Mouse (Mus musculus) cerebellum, adult 2 months (tissue): ENCODE measurements around the gene Stag3. TPM values are rescaled to one million over a fixed set of nuclear protein-coding genes. Genes with fewer than 3 reads are reported as not detected.

ENCODE experiments used
- DNase-seq, 2 experiments: peaks; one replicate each; pipeline ENCODE4 v3.0.0; 2021
- H3K27ac ChIP-seq: fragments of 200-500 bp; 2 replicates; pipeline ENCODE4 v1.5.1; 2012; ENCODE audit warnings: low read length, control low read depth, inconsistent platforms; ENCODE audit not compliant: insufficient read depth
- H3K27me3 ChIP-seq: fragments of 200-500 bp; 2 replicates; pipeline ENCODE4 v1.6.1; 2012; ENCODE audit warnings: inconsistent platforms, mild to moderate bottlenecking, low read length, moderate library complexity; ENCODE audit not compliant: control insufficient read depth, insufficient read depth
- H3K4me1 ChIP-seq: fragments of 200-500 bp; 2 replicates; pipeline ENCODE4 v1.6.1; 2011; ENCODE audit warnings: low read length; ENCODE audit not compliant: control insufficient read depth, insufficient read depth
- H3K4me3 ChIP-seq: fragments of 200-500 bp; replicated peaks from 2 replicates; pipeline ENCODE3; 2011; ENCODE audit warnings: mild to moderate bottlenecking, low read depth, low read length, control low read depth; ENCODE audit not compliant: insufficient read depth
- CTCF ChIP-seq: fragments of 200-500 bp; IDR thresholded peaks from 2 replicates; pipeline ENCODE4 v1.5.1; 2011; ENCODE audit warnings: low read depth, mild to moderate bottlenecking, control low read depth, low read length, moderate library complexity, borderline replicate concordance; ENCODE audit not compliant: insufficient read depth
- POLR2A ChIP-seq: fragments of 200-500 bp; IDR thresholded peaks from 2 replicates; pipeline ENCODE4 v1.6.1; 2011; ENCODE audit warnings: low read length, control low read depth, borderline replicate concordance; ENCODE audit not compliant: insufficient read depth
- WGBS: fragments of 180-500 bp; shearing (Covaris S2); methylation state at CpG from one replicate; pipeline ENCODE4 v1.1.7; 2018; 5-methylcytosine and 5-hydroxymethylcytosine counted together
- polyA plus RNA-seq: library from polyadenylated mRNA; depleted of rRNA; stranded (reverse); fragments of >200 nt; gene quantifications from 2 replicates; pipeline ENCODE4 v1.2.3, GENCODE M21; 2012; rRNA removed

Stag3 gene
- polyA plus RNA-seq, 1 experiment, result 2.5 TPM

DNA sequence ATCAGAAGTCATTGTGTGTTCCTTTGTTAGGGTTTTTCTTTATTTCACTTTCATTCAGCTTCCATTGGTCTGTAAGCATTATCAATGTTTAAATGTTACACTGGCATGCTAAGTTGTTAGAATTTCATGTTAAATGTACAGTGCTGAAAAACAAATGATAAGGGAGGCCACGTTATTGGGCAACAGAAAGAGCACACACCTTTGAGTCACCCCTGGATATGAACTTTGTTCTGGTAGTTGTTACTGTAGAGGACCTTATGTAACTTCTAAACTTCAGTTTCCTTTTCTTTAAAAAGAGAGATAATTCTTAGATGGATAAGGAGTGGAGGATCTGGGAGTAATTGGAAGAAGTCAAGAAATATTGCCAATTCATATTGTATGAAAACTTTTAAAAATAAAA is 11.6 kb downstream of the Stag3 start:
- Histone ChIP-seq H3K4me3 (no peak overlapping the region), H3K27me3 (no peaks in the 10 kb centered on the region), H3K4me1 (no peaks in the 10 kb centered on the region), H3K27ac (no peak overlapping the region)
- DNase-seq, result no peak
- TF ChIP-seq CTCF, result no peak
- TF ChIP-seq POLR2A, result no peak
- WGBS, result 75% methylated on average over 1 of the region's 1 CpGs

DNA sequence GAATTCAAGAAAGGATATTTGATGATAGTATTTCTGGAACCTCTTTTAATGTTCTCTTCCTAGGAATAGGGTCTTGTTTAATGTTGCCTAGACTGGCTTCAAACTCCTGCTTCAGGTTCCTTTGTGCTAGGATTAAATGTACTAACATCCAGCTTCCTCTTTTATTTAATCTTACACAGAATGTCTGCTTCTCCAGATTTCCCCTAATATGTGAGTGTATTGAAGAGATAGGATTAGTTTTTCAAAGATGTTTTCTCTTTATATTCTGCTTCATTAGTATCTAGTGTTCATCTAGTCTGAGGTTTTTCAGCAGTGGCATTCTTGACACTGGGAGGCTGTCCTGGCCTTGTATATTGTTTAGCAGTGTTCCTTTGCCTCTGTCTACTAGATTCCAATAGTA is 14.1 kb downstream of the Stag3 start:
- Histone ChIP-seq H3K4me3 (no peak overlapping the region), H3K27me3 (no peaks in the 10 kb centered on the region), H3K4me1 (no peaks in the 10 kb centered on the region), H3K27ac (no peak overlapping the region)
- no peak for DNase-seq
- TF ChIP-seq CTCF (no peak), POLR2A (no peak)

DNA sequence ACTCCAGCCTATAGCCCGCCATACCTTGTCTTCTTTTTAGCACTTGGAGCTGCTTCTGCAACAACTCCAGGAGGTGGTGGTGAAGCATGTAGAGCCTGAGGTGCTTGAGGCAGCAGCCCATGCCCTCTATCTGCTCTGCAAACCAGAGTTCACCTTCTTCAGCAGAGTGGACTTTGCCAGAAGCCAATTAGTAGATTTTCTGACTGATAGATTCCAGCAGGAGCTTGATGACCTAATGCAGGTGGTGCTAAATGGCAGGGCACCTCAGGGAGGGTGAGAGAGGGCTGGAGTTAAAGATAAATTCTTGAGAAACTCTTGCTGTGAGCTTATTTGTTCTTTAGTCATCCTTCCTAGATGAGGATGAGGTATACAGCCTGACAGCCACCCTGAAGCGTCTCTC is 19.6 kb downstream of the Stag3 start:
- no peak for DNase-seq
- no peaks in the 10 kb centered on the region for H3K4me1 ChIP-seq
- H3K27ac ChIP-seq, result no peak overlapping the region
- TF ChIP-seq CTCF, result no peak
- no peak for TF ChIP-seq POLR2A
- no peak overlapping the region for H3K4me3 ChIP-seq
- 89% methylated on average over 2 of the region's 2 CpGs for WGBS
- H3K27me3 ChIP-seq, result no peaks in the 10 kb centered on the region

DNA sequence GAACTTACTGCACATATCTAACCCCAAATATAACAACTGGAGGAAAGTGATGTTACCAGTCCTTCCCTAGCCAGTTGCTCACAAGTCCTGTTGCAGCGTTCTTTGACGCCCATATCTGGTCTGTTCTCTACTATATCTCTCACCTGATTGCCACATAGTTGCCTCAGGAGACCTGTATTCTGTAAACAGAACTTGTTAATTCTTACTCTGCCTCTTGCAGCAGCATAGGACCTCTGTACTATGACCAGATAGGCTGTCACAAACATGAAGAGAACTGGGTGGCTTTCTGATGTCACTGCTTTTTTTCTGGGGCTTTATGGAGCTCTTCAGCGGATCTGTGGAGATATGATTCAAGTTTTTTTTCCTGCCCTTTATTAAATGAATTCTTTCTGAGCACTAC is 32.8 kb downstream of the Stag3 start:
- 93% methylated on average over 3 of the region's 3 CpGs for WGBS
- no peaks in the 10 kb centered on the region for H3K27me3 ChIP-seq
- TF ChIP-seq POLR2A (no peak), CTCF (no peak)
- no peak overlapping the region for H3K27ac ChIP-seq
- H3K4me1 ChIP-seq, result no peaks in the 10 kb centered on the region
- no peak overlapping the region for H3K4me3 ChIP-seq
- no peak for DNase-seq

DNA sequence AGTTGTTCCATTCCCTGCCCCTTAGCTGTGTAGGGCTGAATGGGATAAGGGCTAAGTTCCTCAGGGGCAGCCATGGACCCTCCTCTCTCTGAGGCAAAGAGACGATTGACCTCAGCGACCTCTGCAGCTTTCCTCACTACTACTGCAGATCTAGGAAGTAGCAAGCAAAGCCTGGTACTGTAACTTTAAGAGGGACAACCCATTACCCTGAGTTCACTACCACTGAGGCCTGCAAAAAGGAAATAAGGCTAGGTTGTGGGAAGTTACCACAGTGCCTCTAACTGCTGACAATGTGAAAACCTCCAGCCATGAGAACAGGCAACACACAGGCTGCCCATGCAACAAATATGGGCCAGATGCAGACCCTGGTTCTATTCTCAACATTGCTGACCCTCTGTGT is 61.6 kb downstream of the Stag3 start, which contains the start of gene Pvrig:
TSS of gene Pvrig (plus strand) at position 301 of the 400 bp plus-strand sequence.
- no peak within 1 kb of the TSS for H3K27ac ChIP-seq
- H3K27me3 ChIP-seq, result no peaks in the 10 kb centered on the region
- no peak within 1 kb of the TSS for H3K4me3 ChIP-seq
- no peaks in the 10 kb centered on the region for H3K4me1 ChIP-seq
- DNase-seq, result no peak
- TF ChIP-seq CTCF (no peak), POLR2A (no peak)
- 77% methylated on average over 2 of the region's 2 CpGs for WGBS

DNA sequence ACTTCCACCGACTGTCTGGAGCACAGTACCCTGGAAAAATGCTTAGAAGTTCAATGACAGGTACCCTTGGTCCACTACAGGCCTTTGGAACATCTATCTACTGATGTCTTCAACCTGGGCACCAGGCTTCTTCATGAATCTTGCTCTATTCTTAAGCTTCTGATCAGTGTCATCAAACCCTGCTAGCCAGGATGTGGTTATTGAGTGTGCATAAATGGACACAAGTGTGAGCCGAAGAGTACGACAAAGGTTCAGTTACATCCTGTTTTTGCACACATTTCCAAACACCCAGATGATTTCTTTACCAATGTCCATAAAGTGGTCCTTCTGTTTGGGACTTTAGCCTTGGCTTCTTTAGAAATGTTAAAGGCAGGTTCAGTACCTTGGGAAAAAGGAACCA is 63.2 kb downstream of the Stag3 start:
- H3K27ac ChIP-seq, result no peak overlapping the region
- WGBS, result 87% methylated on average over 3 of the region's 3 CpGs
- H3K4me3 ChIP-seq, result no peak overlapping the region
- TF ChIP-seq CTCF (no peak), POLR2A (no peak)
- no peak for DNase-seq
- no peaks in the 10 kb centered on the region for H3K27me3 ChIP-seq
- no peaks in the 10 kb centered on the region for H3K4me1 ChIP-seq

Other genes starting within 250 kb of the Stag3 start
- gene Smok3c, start 227.0 kb upstream of the Stag3 start, polyA plus RNA-seq, result not detected in 2 replicates
- 16.8 and 17.4 TPM in 2 replicates for gene Zkscan1, start 195.2 kb upstream of the Stag3 start, polyA plus RNA-seq
- gene Zscan21, start 163.3 kb upstream of the Stag3 start, polyA plus RNA-seq, result 19.0 and 19.2 TPM in 2 replicates
- 3.8 and 4.2 TPM in 2 replicates for gene Zfp113, start 124.5 kb upstream of the Stag3 start, polyA plus RNA-seq
- gene Cops6, start 119.2 kb upstream of the Stag3 start, polyA plus RNA-seq, result 147 and 158 TPM in 2 replicates
- 25.8 and 28.3 TPM in 2 replicates for gene Ap4m1, start 108.2 kb upstream of the Stag3 start, polyA plus RNA-seq
- gene Mcm7, start 107.8 kb upstream of the Stag3 start, polyA plus RNA-seq, result 23.0 and 24.5 TPM in 2 replicates
- gene Taf6, start 92.8 kb upstream of the Stag3 start, polyA plus RNA-seq, result 52.7 and 54.8 TPM in 2 replicates
- gene Cnpy4, start 92.8 kb upstream of the Stag3 start, polyA plus RNA-seq, result 17.3 and 18.3 TPM in 2 replicates
- gene Mblac1, start 85.9 kb upstream of the Stag3 start, polyA plus RNA-seq, result 7.4 and 7.5 TPM in 2 replicates
- gene Nxpe5, start 54.3 kb upstream of the Stag3 start, polyA plus RNA-seq, result not detected in 2 replicates
- 168 and 176 TPM in 2 replicates for gene Lamtor4, start 24.8 kb upstream of the Stag3 start, polyA plus RNA-seq
- gene BC037034, start 16.2 kb upstream of the Stag3 start, polyA plus RNA-seq, result 90.1 and 92.0 TPM in 2 replicates
- gene Gal3st4, start 7.4 kb upstream of the Stag3 start, polyA plus RNA-seq, result 1.5 and 2.0 TPM in 2 replicates
- 0.03 and 0.05 TPM in 2 replicates for gene Gm43720, start 282 bp upstream of the Stag3 start, polyA plus RNA-seq
- 4.6 and 4.7 TPM in 2 replicates for gene Gpc2, start 235 bp upstream of the Stag3 start, polyA plus RNA-seq
- 0.10 TPM in 1 of 2 replicates, not detected in the other for gene Pvrig, start 61.7 kb downstream of the Stag3 start, polyA plus RNA-seq
- 18.4 and 19.2 TPM in 2 replicates for gene Zfp157, start 161.2 kb downstream of the Stag3 start, polyA plus RNA-seq